Mouse (Mus musculus) embryonic facial prominence, embryonic 15.5 days (tissue): ENCODE measurements around the gene Fsd1. TPM values are rescaled to one million over a fixed set of nuclear protein-coding genes. Genes with fewer than 3 reads are reported as not detected.
A peak's percentile ranks its signal among the peaks of the same experiment; 100 is the strongest.

ENCODE experiments used
- ATAC-seq: fragments of 200-750 bp; cut with Nextera tagmentation; 2 replicates; pipeline ENCODE4 v1.8.0; 2017; ENCODE audit warnings: low read depth, moderate TSS enrichment; ENCODE audit not compliant: insufficient number of reproducible peaks, low FRiP score, low TSS enrichment
- H3K27ac ChIP-seq: fragments of 300-500 bp; sonication (generic); replicated peaks from 2 replicates; pipeline ENCODE4 v1.5.1; 2015; ENCODE audit warnings: mild to moderate bottlenecking, inconsistent platforms
- H3K27me3 ChIP-seq: fragments of 300-500 bp; sonication (generic); 2 replicates; pipeline ENCODE4 v1.6.1; 2015; ENCODE audit warnings: inconsistent platforms
- H3K36me3 ChIP-seq: fragments of 300-500 bp; sonication (generic); 2 replicates; pipeline ENCODE4 v1.6.1; 2015; ENCODE audit warnings: mild to moderate bottlenecking, inconsistent platforms
- H3K4me1 ChIP-seq: fragments of 300-500 bp; sonication (generic); 2 replicates; pipeline ENCODE4 v1.6.1; 2015; ENCODE audit warnings: inconsistent platforms
- H3K4me2 ChIP-seq: fragments of 300-500 bp; sonication (generic); replicated peaks from 2 replicates; pipeline ENCODE4 v1.6.1; 2015; ENCODE audit warnings: mild to moderate bottlenecking, inconsistent platforms
- H3K4me3 ChIP-seq: fragments of 300-500 bp; sonication (generic); replicated peaks from 2 replicates; pipeline ENCODE4 v1.5.1; 2015; ENCODE audit warnings: mild to moderate bottlenecking, inconsistent platforms
- H3K9ac ChIP-seq: fragments of 300-500 bp; sonication (generic); 2 replicates; pipeline ENCODE4 v1.6.1; 2015; ENCODE audit warnings: inconsistent platforms
- H3K9me3 ChIP-seq: fragments of 300-500 bp; sonication (generic); replicated peaks from 2 replicates; pipeline ENCODE4 v1.6.1; 2016; ENCODE audit warnings: inconsistent platforms
- WGBS: fragments of 180-500 bp; shearing (Covaris S2); methylation state at CpG from one replicate; pipeline ENCODE4 v1.1.7; 2015; 5-methylcytosine and 5-hydroxymethylcytosine counted together
- polyA plus RNA-seq: library from polyadenylated mRNA; unstranded; fragments of >200 nt; fragmentation: Nextera tagmentation; extraction: Ambion mirVana; gene quantifications from 2 replicates; pipeline ENCODE4 v1.2.1, GENCODE M21; 2015

The Fsd1 gene
- polyA plus RNA-seq, 1 experiment from 2014 or later: 16.8 TPM

DNA sequence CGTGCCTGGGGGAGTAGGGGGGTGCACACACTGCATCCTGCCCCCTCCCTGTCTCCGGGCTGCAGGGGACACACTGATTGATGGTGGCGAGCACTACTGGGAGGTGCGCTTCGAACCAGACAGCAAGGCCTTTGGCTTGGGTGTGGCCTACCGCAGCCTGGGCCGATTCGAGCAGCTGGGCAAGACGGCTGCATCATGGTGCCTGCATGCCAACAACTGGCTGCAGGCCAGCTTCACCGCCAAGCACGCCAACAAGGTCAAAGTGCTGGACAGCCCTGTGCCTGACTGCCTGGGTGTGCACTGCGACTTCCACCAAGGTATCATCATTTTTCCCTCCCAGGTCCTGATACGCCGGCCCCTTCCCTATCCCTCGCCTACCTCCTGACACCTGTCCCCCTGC is 9.7 kb downstream of the Fsd1 start:
- H3K9ac ChIP-seq: no peak overlapping the region
- H3K4me3 ChIP-seq: no peak overlapping the region
- ATAC-seq: no peak
- H3K9me3 ChIP-seq: no peaks in the 10 kb centered on the region
- no peak overlapping the region for H3K27ac ChIP-seq
- no peak overlapping the region for H3K4me2 ChIP-seq
- H3K36me3 ChIP-seq: peaks cover 11% of the 10 kb centered on the region; the same call in 1 of the 2 replicates
- 80% methylated on average over 15 of the region's 15 CpGs for WGBS
- H3K4me1 ChIP-seq: peaks cover 6% of the 10 kb centered on the region; the same call in 1 of the 2 replicates
- peaks cover 10% of the 10 kb centered on the region for H3K27me3 ChIP-seq

DNA sequence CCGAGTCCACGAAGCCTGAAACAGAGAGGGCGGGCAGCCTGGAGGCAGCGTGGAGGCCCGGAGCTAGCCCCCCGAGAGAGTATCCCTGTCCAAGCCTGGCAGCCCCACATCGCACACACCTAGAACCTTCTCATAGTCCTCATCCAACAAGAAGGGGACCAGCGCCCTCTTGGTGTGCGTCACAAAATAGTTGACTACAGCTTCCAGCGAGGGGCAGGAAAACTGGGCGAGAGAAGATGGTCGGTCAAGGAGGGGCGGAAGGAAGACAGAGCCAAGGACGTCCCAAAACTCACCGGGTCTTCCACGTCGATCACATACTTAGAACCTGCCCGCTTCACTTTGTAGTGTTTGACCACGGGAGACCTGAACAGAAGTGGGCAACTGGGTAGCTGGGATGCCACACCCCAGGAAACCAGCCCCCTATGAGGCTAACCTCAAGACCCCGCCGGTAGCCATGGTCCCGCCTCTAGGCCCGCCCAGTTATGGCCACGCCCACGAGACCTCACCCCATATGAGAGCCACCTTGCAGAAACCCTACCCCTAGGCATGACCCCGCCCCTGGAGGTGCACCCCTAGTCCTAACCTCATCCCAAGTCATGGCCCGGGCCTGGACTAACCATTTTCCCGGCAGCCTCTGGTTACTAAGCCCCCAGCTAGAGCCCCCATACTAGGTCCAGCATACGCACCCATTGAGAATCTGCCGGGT is 13.6 kb downstream of the Fsd1 start:
- peaks cover 10% of the 10 kb centered on the region for H3K27me3 ChIP-seq
- H3K27ac ChIP-seq: no peak overlapping the region
- H3K9ac ChIP-seq: no peak overlapping the region
- no peaks in the 10 kb centered on the region for H3K9me3 ChIP-seq
- H3K36me3 ChIP-seq: peaks cover 11% of the 10 kb centered on the region; the same call in 1 of the 2 replicates
- H3K4me2 ChIP-seq: peak overlapping the region; percentile 28
- H3K4me3 ChIP-seq: peak overlapping the region; percentile 2
- 6% methylated on average over 30 of the region's 30 CpGs for WGBS
- peaks cover 6% of the 10 kb centered on the region; the same call in 1 of the 2 replicates for H3K4me1 ChIP-seq
- ATAC-seq: no peak

DNA sequence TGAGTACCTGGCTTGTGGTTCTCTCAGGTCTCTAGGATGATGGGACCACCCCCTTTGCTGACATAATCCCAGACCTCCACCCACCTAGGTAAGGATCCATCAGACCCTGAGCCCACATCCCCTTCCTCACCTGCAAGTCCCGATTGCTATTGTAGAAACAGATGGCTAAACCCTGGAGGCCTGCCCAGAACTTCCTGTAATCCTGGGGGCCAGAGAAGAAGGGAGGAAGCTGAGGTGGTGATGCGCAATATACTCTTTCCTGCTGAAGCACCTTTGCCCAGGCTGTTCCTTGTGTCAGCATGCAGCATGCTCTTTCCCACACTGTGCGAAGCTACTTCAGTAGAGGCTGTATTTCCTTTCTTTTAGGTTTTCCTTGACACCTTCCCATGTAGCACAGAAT is 16.7 kb downstream of the Fsd1 start:
- H3K27me3 ChIP-seq: peaks cover 10% of the 10 kb centered on the region
- H3K36me3 ChIP-seq: 0 out of 2 replicates have a peak, but pooled peaks cover under 1% of the 10 kb centered on the region
- WGBS: 76% methylated on average over 3 of the region's 3 CpGs
- H3K27ac ChIP-seq: no peak overlapping the region
- H3K9ac ChIP-seq: no peak overlapping the region
- ATAC-seq: no peak
- H3K9me3 ChIP-seq: no peaks in the 10 kb centered on the region
- H3K4me1 ChIP-seq: peaks cover 15% of the 10 kb centered on the region
- no peak overlapping the region for H3K4me2 ChIP-seq
- H3K4me3 ChIP-seq: no peak overlapping the region

DNA sequence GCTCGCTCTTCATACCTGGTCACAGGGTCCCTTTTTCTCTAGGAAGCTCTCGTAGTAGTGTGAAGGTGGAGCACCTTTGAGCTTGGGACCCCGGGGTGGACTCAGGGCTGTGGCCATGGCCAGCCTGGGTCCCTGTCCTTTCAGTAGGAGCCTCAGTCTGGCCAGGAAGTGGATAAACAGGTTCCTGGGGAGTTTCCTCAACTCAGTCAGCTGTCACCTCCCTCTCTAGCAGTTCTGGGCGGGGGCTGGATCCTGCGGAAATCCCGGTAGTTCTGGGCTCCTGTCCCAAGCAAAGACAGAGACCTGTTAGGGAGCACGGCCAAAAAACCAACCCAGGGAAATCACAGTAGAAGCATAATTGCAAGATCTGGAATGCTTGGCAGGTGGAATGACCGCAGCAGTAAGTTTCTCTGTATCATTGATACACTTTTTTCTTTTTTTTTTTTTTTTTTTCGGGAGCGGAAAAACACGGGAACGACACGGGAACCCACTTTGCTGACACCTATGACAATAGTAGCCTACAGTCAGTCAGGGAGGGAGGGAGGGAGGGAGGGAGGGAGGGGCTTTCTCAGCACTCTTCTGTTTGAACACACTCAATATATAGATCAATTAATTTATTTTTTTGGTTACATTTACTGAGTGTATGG is 19.2 kb downstream of the Fsd1 start, which contains the start of the genes Stap2 and Mpnd:
Gene Stap2, minus strand, starts transcription at position 170 of the 647 bp plus-strand sequence.
Gene Mpnd, plus strand, starts transcription at position 297 of the 647 bp plus-strand sequence.
- Histone ChIP-seq H3K36me3 (no peaks in the 10 kb centered on the region), H3K27me3 (peaks cover 5% of the 10 kb centered on the region), H3K4me2 (peak within 1 kb of the TSS; percentile 22; the same call in 1 of the 2 replicates), H3K9ac (peak within 1 kb of the TSS; percentile 4; the same call in 1 of the 2 replicates), H3K4me3 (peak within 1 kb of the TSS; percentile 32), H3K4me1 (peaks cover 23% of the 10 kb centered on the region), H3K9me3 (no peaks in the 10 kb centered on the region), H3K27ac (peak within 1 kb of the TSS; percentile 44)
- WGBS: 35% methylated on average over 13 of the region's 13 CpGs
- no peak for ATAC-seq

DNA sequence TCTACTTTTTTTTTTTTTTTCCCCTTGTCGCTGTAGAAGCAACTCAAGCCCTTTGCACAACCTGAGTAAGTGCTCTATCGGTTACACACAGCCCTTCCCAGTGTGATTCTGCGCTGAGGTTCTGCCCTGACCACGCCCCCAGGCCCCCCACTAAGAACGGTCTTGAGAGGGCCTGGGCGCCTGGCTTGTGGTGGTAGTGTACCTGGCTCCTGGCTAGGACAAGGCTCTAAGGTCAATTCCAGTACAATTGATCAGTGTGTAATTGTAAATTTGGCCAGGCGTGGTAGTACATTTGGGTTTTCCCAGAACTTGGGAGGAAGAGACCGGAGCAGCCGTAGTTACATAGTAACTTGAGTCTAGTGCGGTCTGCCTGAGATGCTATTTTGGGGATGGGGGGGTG is 20.6 kb downstream of the Fsd1 start:
- H3K27me3 ChIP-seq: no peaks in the 10 kb centered on the region
- H3K4me2 ChIP-seq: no peak overlapping the region
- no peak overlapping the region for H3K9ac ChIP-seq
- H3K4me1 ChIP-seq: peaks cover 31% of the 10 kb centered on the region
- no peak overlapping the region for H3K4me3 ChIP-seq
- H3K36me3 ChIP-seq: peaks cover 8% of the 10 kb centered on the region
- H3K9me3 ChIP-seq: no peaks in the 10 kb centered on the region
- H3K27ac ChIP-seq: 0 out of 2 replicates have a peak overlapping the region, but pooled peaks have one; percentile 44
- ATAC-seq: no peak
- 47% methylated on average over 10 of the region's 10 CpGs for WGBS

DNA sequence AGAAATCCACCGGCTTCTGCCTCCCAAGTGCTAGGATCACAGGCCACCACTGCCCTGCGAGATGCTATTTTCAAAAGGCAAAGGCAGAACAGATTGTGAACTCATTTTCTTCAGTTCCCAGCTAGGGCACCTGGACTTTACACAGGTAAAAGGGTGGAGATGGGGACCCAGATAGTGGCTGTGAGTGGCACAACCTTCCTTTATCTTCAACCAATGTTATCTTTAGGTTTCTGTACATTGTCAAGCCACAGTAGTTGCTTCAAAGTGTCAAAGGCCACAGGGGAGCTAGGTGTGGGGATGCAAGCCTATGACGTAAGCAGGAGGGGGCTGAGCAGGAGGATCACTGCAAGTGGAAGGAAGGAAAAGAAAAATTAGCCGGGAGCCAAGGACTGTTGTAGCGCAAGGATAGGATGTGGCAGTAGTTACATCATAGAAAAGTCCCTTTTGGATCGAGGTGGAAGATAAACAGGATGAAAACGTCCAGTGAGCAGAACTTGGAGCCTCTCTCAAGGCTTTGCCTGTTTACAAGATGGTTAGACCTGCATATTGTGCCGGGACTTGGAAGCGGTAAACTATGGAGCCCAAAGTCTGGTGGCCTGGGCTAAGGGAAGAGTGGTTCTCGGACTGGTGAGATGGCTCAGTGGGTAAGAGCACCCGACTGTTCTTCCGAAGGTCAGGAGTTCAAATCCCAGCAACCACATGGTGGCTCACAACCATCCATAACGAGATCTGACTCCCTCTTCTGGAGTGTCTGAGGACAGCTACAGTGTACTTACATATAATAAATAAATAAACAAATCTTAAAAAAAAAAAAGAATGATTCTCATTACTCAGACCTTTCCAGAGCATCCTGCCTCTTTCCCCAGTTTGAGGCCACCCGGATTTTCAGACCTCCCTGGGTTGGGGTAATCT is 21.4 kb downstream of the Fsd1 start:
- Histone ChIP-seq H3K9ac (no peak overlapping the region), H3K27me3 (no peaks in the 10 kb centered on the region), H3K36me3 (peaks cover 15% of the 10 kb centered on the region), H3K4me3 (peak overlapping the region; percentile 67), H3K4me1 (peaks cover 31% of the 10 kb centered on the region), H3K9me3 (no peaks in the 10 kb centered on the region), H3K27ac (peak overlapping the region; percentile 90), H3K4me2 (peak overlapping the region; percentile 99)
- 24% methylated on average over 14 of the region's 14 CpGs for WGBS
- ATAC-seq: peak; percentile 5; the same call in 1 of the 2 replicates

DNA sequence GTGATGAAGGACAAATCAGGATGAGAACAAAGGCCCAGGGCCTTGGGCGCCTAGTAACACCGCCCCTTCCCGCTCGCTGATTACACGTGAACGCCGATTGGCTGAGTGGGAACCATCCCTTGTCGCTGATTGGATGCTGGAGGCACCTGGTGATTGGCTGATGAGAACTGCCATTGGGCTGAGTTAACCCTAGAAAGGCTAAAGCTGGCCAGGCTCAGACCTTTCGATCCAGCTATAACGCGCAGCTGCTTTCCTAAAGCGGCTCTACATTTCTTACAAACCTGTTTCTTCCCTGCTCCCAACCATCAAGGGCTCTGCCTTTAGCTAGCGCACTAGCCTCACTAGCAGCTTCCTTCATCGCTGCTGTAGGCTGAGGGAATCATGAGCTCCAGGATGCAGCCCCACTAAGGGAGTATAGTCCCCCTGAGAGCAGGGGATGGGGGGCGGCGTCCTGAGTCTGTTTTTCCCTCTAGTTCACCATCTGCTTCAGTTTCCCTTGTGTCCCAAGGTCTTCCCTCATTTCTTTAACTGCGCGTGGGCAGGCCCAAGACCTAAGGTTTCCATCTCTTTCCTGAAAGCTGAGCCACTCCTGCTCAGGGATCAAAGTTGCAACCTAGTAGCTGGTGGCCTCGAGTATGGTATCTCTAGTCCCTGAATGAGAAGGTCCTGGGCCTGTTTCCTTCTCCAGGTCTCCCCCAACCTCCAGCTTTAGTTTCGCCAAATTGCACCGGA is 22.2 kb downstream of the Fsd1 start:
- Histone ChIP-seq H3K4me1 (peaks cover 31% of the 10 kb centered on the region), H3K4me2 (peak overlapping the region; percentile 99), H3K27ac (peak overlapping the region; percentile 90), H3K9ac (peak overlapping the region; percentile 31; the same call in 1 of the 2 replicates), H3K27me3 (no peaks in the 10 kb centered on the region), H3K36me3 (peaks cover 21% of the 10 kb centered on the region), H3K4me3 (peak overlapping the region; percentile 67), H3K9me3 (no peaks in the 10 kb centered on the region)
- WGBS: under 1% methylated on average over 21 of the region's 21 CpGs
- ATAC-seq: peak; percentile 93

DNA sequence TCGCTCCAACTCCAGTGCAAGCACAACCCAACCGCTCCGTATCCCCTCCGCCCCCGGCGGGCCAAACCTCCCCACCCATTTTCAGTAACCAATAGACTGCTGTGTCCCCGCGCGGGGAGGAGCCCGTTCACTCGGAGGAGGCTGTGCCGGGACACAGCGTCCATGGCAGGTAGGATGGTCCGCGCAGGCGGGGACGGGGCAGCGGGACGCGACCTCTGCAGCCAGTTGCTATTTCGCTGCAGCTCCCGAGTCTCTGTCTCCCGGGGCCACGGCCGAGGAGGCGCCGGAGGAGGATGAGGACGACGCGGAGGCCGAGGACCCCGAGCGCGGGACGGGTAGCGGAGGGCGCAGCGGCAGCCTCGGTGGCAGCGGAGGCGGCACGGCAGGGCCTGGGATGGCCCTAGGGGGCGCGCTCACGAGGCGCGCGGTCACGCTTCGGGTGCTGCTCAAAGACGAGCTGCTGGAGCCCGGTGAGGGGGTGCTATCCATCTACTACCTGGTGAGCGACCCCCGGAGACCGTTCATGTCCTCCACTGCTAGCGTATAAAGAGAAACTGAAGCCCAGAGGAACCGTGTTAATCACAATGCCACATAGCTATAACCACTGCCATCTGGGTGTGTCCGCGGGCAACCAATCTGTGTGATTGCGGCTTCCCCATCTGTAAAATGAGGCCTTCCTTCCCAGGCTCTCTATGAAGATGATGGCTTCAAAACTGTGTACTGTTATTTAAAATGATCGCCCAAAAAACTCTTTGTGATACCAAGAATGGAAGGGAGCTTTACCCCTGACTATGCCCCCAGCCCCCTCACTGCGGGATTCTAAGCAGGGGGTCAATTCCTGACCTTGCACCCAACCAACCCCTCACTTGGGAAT is 23.0 kb downstream of the Fsd1 start:
- Histone ChIP-seq H3K27ac (peak overlapping the region; percentile 90), H3K4me3 (peak overlapping the region; percentile 67), H3K36me3 (peaks cover 29% of the 10 kb centered on the region), H3K9ac (peak overlapping the region; percentile 66), H3K9me3 (no peaks in the 10 kb centered on the region), H3K4me1 (peaks cover 31% of the 10 kb centered on the region), H3K4me2 (peak overlapping the region; percentile 99), H3K27me3 (no peaks in the 10 kb centered on the region)
- peak; percentile 89 for ATAC-seq
- under 1% methylated on average over 61 of the region's 62 CpGs for WGBS

DNA sequence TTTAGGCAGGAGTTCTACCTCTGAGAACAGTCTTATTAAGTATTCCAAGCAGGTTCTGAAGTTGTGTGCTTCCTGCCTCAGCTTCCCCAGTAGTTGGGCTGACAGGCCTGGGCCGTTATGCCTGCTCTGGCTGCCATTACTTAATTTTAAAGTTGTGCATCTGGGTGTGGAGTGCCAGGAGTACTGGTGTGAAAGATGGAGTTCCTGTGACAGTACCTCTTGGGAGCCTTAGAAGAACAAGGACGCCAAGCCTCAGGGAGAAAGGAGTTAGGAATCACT is 23.6 kb downstream of the Fsd1 start:
- Histone ChIP-seq H3K9me3 (no peaks in the 10 kb centered on the region), H3K27ac (0 out of 2 replicates have a peak overlapping the region, but pooled peaks have one; percentile 90), H3K27me3 (no peaks in the 10 kb centered on the region), H3K36me3 (peaks cover 32% of the 10 kb centered on the region), H3K4me3 (peak overlapping the region; percentile 67), H3K4me1 (peaks cover 31% of the 10 kb centered on the region), H3K9ac (peak overlapping the region; percentile 66), H3K4me2 (peak overlapping the region; percentile 99)
- ATAC-seq: no peak
- WGBS: 33% methylated on average over 2 of the region's 2 CpGs

DNA sequence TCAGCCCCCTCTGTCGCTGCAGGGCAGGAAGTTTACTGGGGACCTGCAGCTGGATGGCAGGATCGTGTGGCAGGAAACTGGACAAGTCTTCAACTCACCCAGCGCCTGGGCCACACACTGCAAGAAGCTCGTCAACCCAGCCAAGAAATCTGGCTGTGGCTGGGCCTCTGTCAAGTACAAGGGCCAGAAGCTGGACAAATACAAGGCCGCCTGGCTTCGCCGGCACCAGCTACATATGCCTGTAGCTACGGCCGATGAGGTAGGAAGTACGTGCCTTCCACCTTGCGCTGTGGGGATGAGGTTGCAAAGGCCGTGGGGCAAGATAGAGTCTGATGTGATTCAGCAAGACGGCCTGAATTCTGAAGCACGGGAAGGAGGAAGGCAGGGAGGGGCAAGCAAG is 23.9 kb downstream of the Fsd1 start:
- H3K27me3 ChIP-seq: no peaks in the 10 kb centered on the region
- WGBS: 67% methylated on average over 14 of the region's 14 CpGs
- H3K36me3 ChIP-seq: peaks cover 36% of the 10 kb centered on the region
- H3K9me3 ChIP-seq: no peaks in the 10 kb centered on the region
- peak overlapping the region; percentile 99 for H3K4me2 ChIP-seq
- ATAC-seq: no peak
- H3K4me3 ChIP-seq: peak overlapping the region; percentile 67
- peak overlapping the region; percentile 66 for H3K9ac ChIP-seq
- peaks cover 31% of the 10 kb centered on the region for H3K4me1 ChIP-seq
- peak overlapping the region; percentile 90; the same call in 1 of the 2 replicates for H3K27ac ChIP-seq
